Mouse (Mus musculus): ENCODE data around the gene Stx11.

GRCm38 (mm10) chr10:12922077-12922573 lies 42.0 kb downstream of the Stx11 start:
- TF ChIP-seq POLR2A (IDR thresholded peaks at IDR 0.05; ENCODE audit: borderline replicate concordance, control insufficient read depth, low read depth, low read length) (no peak), CTCF (IDR thresholded peaks at IDR 0.05; ENCODE audit: control insufficient read depth, insufficient read depth, low read length) (no peak)

All from bone marrow, adult 2 months (tissue).